Mouse (Mus musculus) midbrain, embryonic 11.5 days (tissue): ENCODE data around the gene CN725425. TPM values are rescaled to one million over a fixed set of nuclear protein-coding genes. Genes with fewer than 3 reads are reported as not detected.

ENCODE experiments used
- ATAC-seq: fragments of 200-750 bp; cut with Nextera tagmentation; 2 replicates; pipeline ENCODE4 v1.8.0; 2017; ENCODE audit warnings: moderate TSS enrichment, moderate library complexity; ENCODE audit not compliant: low FRiP score
- DNase-seq: peaks from one replicate; pipeline ENCODE4 v3.0.0; 2015; ENCODE audit warnings: low spot score; ENCODE audit errors: missing footprints
- H3K27ac ChIP-seq: fragments of 300-500 bp; sonication (generic); 2 replicates; pipeline ENCODE4 v1.5.1; 2014; ENCODE audit warnings: low read depth, low read length
- H3K27me3 ChIP-seq: fragments of 300-500 bp; sonication (generic); 2 replicates; pipeline ENCODE4 v1.6.1; 2014; ENCODE audit warnings: mild to moderate bottlenecking, low read length, moderate library complexity, mixed read lengths; ENCODE audit not compliant: control insufficient read depth, insufficient read depth
- H3K36me3 ChIP-seq: fragments of 300-500 bp; sonication (generic); 2 replicates; pipeline ENCODE4 v1.6.1; 2014; ENCODE audit warnings: mild to moderate bottlenecking, low read length, moderate library complexity, mixed read lengths; ENCODE audit not compliant: control insufficient read depth, insufficient read depth
- H3K4me1 ChIP-seq: fragments of 300-500 bp; sonication (generic); 2 replicates; pipeline ENCODE4 v1.6.1; 2014; ENCODE audit warnings: low read length; ENCODE audit not compliant: control insufficient read depth, insufficient read depth
- H3K4me2 ChIP-seq: fragments of 300-500 bp; sonication (generic); 2 replicates; pipeline ENCODE4 v1.6.1; 2014; ENCODE audit warnings: mild to moderate bottlenecking, moderate library complexity
- H3K4me3 ChIP-seq: fragments of 300-500 bp; sonication (generic); 2 replicates; pipeline ENCODE4 v1.5.1; 2014; ENCODE audit warnings: low read depth, low read length
- H3K9ac ChIP-seq: fragments of 300-500 bp; sonication (generic); 2 replicates; pipeline ENCODE4 v1.6.1; 2014; ENCODE audit warnings: low read length
- H3K9me3 ChIP-seq: fragments of 300-500 bp; sonication (generic); 2 replicates; pipeline ENCODE4 v1.6.1; 2016; ENCODE audit warnings: low read length; ENCODE audit not compliant: control insufficient read depth
- WGBS: fragments of 180-500 bp; shearing (Covaris S2); extraction: QIAGEN DNeasy Blood & Tissue Kit; methylation state at CpG from one replicate; pipeline ENCODE4 v1.1.7; 2014; 5-methylcytosine and 5-hydroxymethylcytosine counted together
- polyA plus RNA-seq: library from polyadenylated mRNA; unstranded; fragments of >200 nt; fragmentation: Nextera tagmentation; extraction: Ambion mirVana; gene quantifications from 2 replicates; pipeline ENCODE4 v1.2.1, GENCODE M21; 2014

The CN725425 gene
- polyA plus RNA-seq, 1 experiment from 2014 or later = not detected

- Histone ChIP-seq H3K9me3 (no peaks in the 10 kb centered on the region; the same call in 1 of the 2 replicates), H3K27me3 (no peaks in the 10 kb centered on the region), H3K4me3 (no peak overlapping the region), H3K9ac (no peak overlapping the region), H3K4me1 (no peaks in the 10 kb centered on the region), H3K27ac (no peak overlapping the region), H3K4me2 (no peak overlapping the region), H3K36me3 (no peaks in the 10 kb centered on the region)
- DNase-seq = peak; percentile 39
- 86% methylated on average over 3 of the region's 3 CpGs for WGBS
- no peak for ATAC-seq
Measured at GRCm38 (mm10) chr15:91283418-91283817, 84.1 kb downstream of the CN725425 start.

GRCm38 (mm10) chr15:91299319-91299835 is 100.1 kb downstream of the CN725425 start:
- 89% methylated on average over 11 of the region's 11 CpGs for WGBS
- no peaks in the 10 kb centered on the region for H3K36me3 ChIP-seq

GRCm38 (mm10) chr15:91301366-91301765 is 102.1 kb downstream of the CN725425 start:
- DNase-seq (peak; percentile 99), ATAC-seq (peak; percentile 71)
- WGBS = 21% methylated on average over 3 of the region's 3 CpGs
- Histone ChIP-seq H3K4me2 (no peak overlapping the region), H3K27ac (no peak overlapping the region), H3K36me3 (no peaks in the 10 kb centered on the region), H3K9ac (no peak overlapping the region), H3K27me3 (no peaks in the 10 kb centered on the region), H3K9me3 (no peaks in the 10 kb centered on the region), H3K4me3 (no peak overlapping the region), H3K4me1 (no peaks in the 10 kb centered on the region)

More at GRCm38 (mm10) chr15:91299319-91299835, 100.1 kb downstream of the CN725425 start:
- ATAC-seq = no peak
- H3K9me3 ChIP-seq = no peaks in the 10 kb centered on the region
- H3K27ac ChIP-seq = no peak overlapping the region
- no peak overlapping the region for H3K9ac ChIP-seq
- no peaks in the 10 kb centered on the region for H3K27me3 ChIP-seq
- no peak for DNase-seq
- no peak overlapping the region for H3K4me2 ChIP-seq
- peaks cover 4% of the 10 kb centered on the region; the same call in 1 of the 2 replicates for H3K4me1 ChIP-seq
- H3K4me3 ChIP-seq = no peak overlapping the region

- 46% methylated on average over 7 of the region's 7 CpGs for WGBS
- peak; percentile 77 for ATAC-seq
- no peak overlapping the region for H3K4me3 ChIP-seq
- no peaks in the 10 kb centered on the region for H3K4me1 ChIP-seq
- H3K9ac ChIP-seq = no peak overlapping the region
- no peak overlapping the region for H3K27ac ChIP-seq
- H3K27me3 ChIP-seq = no peaks in the 10 kb centered on the region
- no peaks in the 10 kb centered on the region for H3K9me3 ChIP-seq
- no peaks in the 10 kb centered on the region for H3K36me3 ChIP-seq
- H3K4me2 ChIP-seq = no peak overlapping the region
- peak; percentile 97 for DNase-seq
Measured at GRCm38 (mm10) chr15:91304296-91304852, 105.1 kb downstream of the CN725425 start.

Other genes with a start within 250 kb of the CN725425 start
- gene Kif21a, start 149.5 kb upstream of the CN725425 start, polyA plus RNA-seq = 77.0 and 77.3 TPM in 2 replicates
- 32.5 and 36.2 TPM in 2 replicates for gene Abcd2, start 7.7 kb upstream of the CN725425 start, polyA plus RNA-seq